Mouse (Mus musculus) ES-Bruce4 (cell line): ENCODE data around the gene Nt5c1a.

Source experiments
- CTCF ChIP-seq: IDR thresholded peaks from one replicate; pipeline ENCODE4 v1.8.1; 2011; ENCODE audit warnings: low read depth, low read length
- EP300 ChIP-seq: IDR thresholded peaks from 2 replicates; pipeline ENCODE4 v1.6.1; 2011; ENCODE audit warnings: low read depth, low read length; ENCODE audit not compliant: insufficient read depth
- POLR2A ChIP-seq: IDR thresholded peaks from one replicate; pipeline ENCODE4 v1.8.1; 2011; ENCODE audit warnings: low read length; ENCODE audit not compliant: insufficient read depth

DNA sequence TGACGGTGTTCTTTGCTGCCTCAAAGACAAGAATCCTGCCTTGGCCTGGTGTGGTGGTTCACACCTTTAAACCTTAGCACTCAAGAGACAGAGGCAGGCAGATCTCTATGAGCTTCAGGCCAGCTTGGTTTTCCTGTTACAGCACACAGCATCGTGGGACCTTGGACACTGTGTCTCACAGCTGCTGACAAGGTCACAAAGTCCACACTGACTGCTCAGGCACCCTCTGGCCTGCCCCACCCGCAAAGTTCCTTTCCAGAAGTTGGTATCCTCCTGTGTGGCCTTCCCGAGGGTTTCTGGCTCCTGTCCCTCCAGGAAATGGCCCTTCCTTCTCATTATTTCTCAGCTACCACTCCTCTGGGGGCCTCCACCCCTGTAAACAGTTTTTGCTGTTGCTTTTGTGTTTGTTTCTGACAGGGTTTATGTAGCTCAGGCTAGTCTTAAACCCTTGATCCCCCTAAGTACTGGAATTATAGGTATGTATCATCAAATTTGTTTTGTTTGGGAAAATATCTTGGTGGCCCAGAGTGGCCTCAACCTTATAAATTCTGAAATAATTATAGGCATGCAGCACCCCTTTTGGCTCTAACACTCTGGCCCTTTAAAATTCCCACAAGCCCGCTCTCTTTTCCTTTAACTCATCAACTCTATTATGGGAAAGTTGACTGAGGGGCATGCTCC lies 60.6 kb downstream of the Nt5c1a start, which contains the start of gene Pabpc4:
- no peak for TF ChIP-seq CTCF
- no peak for TF ChIP-seq POLR2A
- TF ChIP-seq EP300, result no peak
